Mouse (Mus musculus) bone marrow macrophage, adult 2 months (primary cell): ENCODE results near the gene Map2k4. TPM values are rescaled to one million over a fixed set of nuclear protein-coding genes. Genes with fewer than 3 reads are reported as not detected.

Experiments
- H3K27ac ChIP-seq: 2 replicates; pipeline ENCODE4 v1.5.1; 2012; ENCODE audit warnings: low read depth, low read length; ENCODE audit not compliant: insufficient read depth
- H3K4me1 ChIP-seq: 2 replicates; pipeline ENCODE4 v1.6.1; 2012; ENCODE audit warnings: low read length; ENCODE audit not compliant: control insufficient read depth, insufficient read depth
- H3K4me3 ChIP-seq: 2 replicates; pipeline ENCODE4 v1.5.1; 2012; ENCODE audit warnings: mild to moderate bottlenecking, low read length, moderate library complexity; ENCODE audit not compliant: insufficient read depth
- CTCF ChIP-seq: IDR thresholded peaks from 2 replicates; pipeline ENCODE4 v1.5.1; 2012; ENCODE audit warnings: low read depth, mild to moderate bottlenecking, low read length, moderate library complexity
- POLR2A ChIP-seq: IDR thresholded peaks from 2 replicates; pipeline ENCODE4 v1.6.1; 2012; ENCODE audit warnings: mild to moderate bottlenecking, low read depth, low read length, borderline replicate concordance
- polyA plus RNA-seq: library from polyadenylated mRNA; stranded (reverse); fragments of >200 nt; gene quantifications from 2 replicates; pipeline ENCODE4 v1.2.4, GENCODE M21; 2012; ENCODE audit not compliant: missing spikeins, insufficient read depth, insufficient read length

Gene Map2k4
- polyA plus RNA-seq, 1 experiment: 29.1 TPM

GRCm38 (mm10) chr11:65747433-65747832, 40.7 kb downstream of the Map2k4 start:
- H3K4me3 ChIP-seq: no peak overlapping the region
- no peak overlapping the region for H3K27ac ChIP-seq
- TF ChIP-seq POLR2A (no peak), CTCF (no peak)
- H3K4me1 ChIP-seq: peaks cover 5% of the 10 kb centered on the region

- no peak overlapping the region for H3K4me3 ChIP-seq
- no peak overlapping the region for H3K27ac ChIP-seq
- TF ChIP-seq CTCF: no peak
- no peak for TF ChIP-seq POLR2A
- H3K4me1 ChIP-seq: peaks cover 13% of the 10 kb centered on the region
Observed at GRCm38 (mm10) chr11:65745707-65746333, 42.3 kb downstream of the Map2k4 start.

- H3K27ac ChIP-seq: no peak overlapping the region
- peaks cover 20% of the 10 kb centered on the region for H3K4me1 ChIP-seq
- TF ChIP-seq CTCF (no peak), POLR2A (no peak)
- H3K4me3 ChIP-seq: no peak overlapping the region
Observed at GRCm38 (mm10) chr11:65743866-65744265, 44.2 kb downstream of the Map2k4 start.

- Histone ChIP-seq H3K4me3 (no peak overlapping the region), H3K4me1 (peaks cover 18% of the 10 kb centered on the region), H3K27ac (0 out of 2 replicates have a peak overlapping the region, but pooled peaks have one; percentile 28)
- TF ChIP-seq CTCF (no peak), POLR2A (no peak)
Observed at GRCm38 (mm10) chr11:65740811-65741210, 47.3 kb downstream of the Map2k4 start.

- Histone ChIP-seq H3K4me1 (peaks cover 18% of the 10 kb centered on the region), H3K4me3 (no peak overlapping the region), H3K27ac (peak overlapping the region; percentile 24; the same call in 1 of the 2 replicates)
- TF ChIP-seq CTCF (no peak), POLR2A (no peak)
Observed at GRCm38 (mm10) chr11:65740390-65740789, 47.7 kb downstream of the Map2k4 start.

GRCm38 (mm10) chr11:65739880-65740279, 48.2 kb downstream of the Map2k4 start:
- no peak overlapping the region for H3K4me3 ChIP-seq
- TF ChIP-seq CTCF (no peak), POLR2A (no peak)
- H3K4me1 ChIP-seq: peaks cover 18% of the 10 kb centered on the region
- no peak overlapping the region for H3K27ac ChIP-seq

GRCm38 (mm10) chr11:65734656-65735055, 53.4 kb downstream of the Map2k4 start:
- TF ChIP-seq POLR2A: no peak
- no peak for TF ChIP-seq CTCF

GRCm38 (mm10) chr11:65729623-65730217, 58.4 kb downstream of the Map2k4 start:
- no peak for TF ChIP-seq POLR2A
- no peak for TF ChIP-seq CTCF
- Histone ChIP-seq H3K4me3 (no peak overlapping the region), H3K4me1 (no peaks in the 10 kb centered on the region), H3K27ac (no peak overlapping the region)

More at GRCm38 (mm10) chr11:65734656-65735055, 53.4 kb downstream of the Map2k4 start:
- H3K4me3 ChIP-seq: no peak overlapping the region
- no peaks in the 10 kb centered on the region for H3K4me1 ChIP-seq
- no peak overlapping the region for H3K27ac ChIP-seq

GRCm38 (mm10) chr11:65728906-65729305, 59.2 kb downstream of the Map2k4 start:
- no peak for TF ChIP-seq POLR2A
- TF ChIP-seq CTCF: no peak
- Histone ChIP-seq H3K4me3 (no peak overlapping the region), H3K4me1 (no peaks in the 10 kb centered on the region), H3K27ac (no peak overlapping the region)

GRCm38 (mm10) chr11:65723715-65724114, 64.4 kb downstream of the Map2k4 start:
- Histone ChIP-seq H3K4me1 (peaks cover 12% of the 10 kb centered on the region), H3K4me3 (no peak overlapping the region), H3K27ac (no peak overlapping the region)
- TF ChIP-seq CTCF: no peak
- TF ChIP-seq POLR2A: no peak

GRCm38 (mm10) chr11:65721615-65722014, 66.5 kb downstream of the Map2k4 start:
- Histone ChIP-seq H3K4me3 (no peak overlapping the region), H3K27ac (no peak overlapping the region), H3K4me1 (peaks cover 13% of the 10 kb centered on the region)
- TF ChIP-seq CTCF (no peak), POLR2A (no peak)
